Mouse (Mus musculus) midbrain, embryonic 16.5 days (tissue): ENCODE data around the gene Arih1. TPM values are rescaled to one million over a fixed set of nuclear protein-coding genes. Genes with fewer than 3 reads are reported as not detected.

Experiments used
- ATAC-seq: fragments of 200-750 bp; cut with Nextera tagmentation; 2 replicates; pipeline ENCODE4 v1.8.0; 2017; ENCODE audit warnings: moderate TSS enrichment
- H3K27ac ChIP-seq: fragments of 300-500 bp; sonication (generic); 2 replicates; pipeline ENCODE4 v1.5.1; 2014; ENCODE audit warnings: mild to moderate bottlenecking, low read length, mixed read lengths
- H3K27me3 ChIP-seq: fragments of 300-500 bp; sonication (generic); 2 replicates; pipeline ENCODE4 v1.6.1; 2014; ENCODE audit warnings: low read depth, low read length, mixed read lengths; ENCODE audit not compliant: control insufficient read depth, insufficient read depth
- H3K36me3 ChIP-seq: fragments of 300-500 bp; sonication (generic); 2 replicates; pipeline ENCODE4 v1.6.1; 2014; ENCODE audit warnings: mild to moderate bottlenecking, low read length, moderate library complexity, mixed read lengths; ENCODE audit not compliant: control insufficient read depth, insufficient read depth
- H3K4me1 ChIP-seq: fragments of 300-500 bp; sonication (generic); 2 replicates; pipeline ENCODE4 v1.6.1; 2014; ENCODE audit warnings: mild to moderate bottlenecking, low read length, mixed read lengths; ENCODE audit not compliant: control insufficient read depth, insufficient read depth
- H3K4me2 ChIP-seq: fragments of 300-500 bp; sonication (generic); 2 replicates; pipeline ENCODE4 v1.6.1; 2014; ENCODE audit warnings: mild to moderate bottlenecking, low read length, mixed read lengths
- H3K4me3 ChIP-seq: fragments of 300-500 bp; sonication (generic); 2 replicates; pipeline ENCODE4 v1.5.1; 2014; ENCODE audit warnings: low read depth, mild to moderate bottlenecking, low read length, moderate library complexity, mixed read lengths
- H3K9ac ChIP-seq: fragments of 300-500 bp; sonication (generic); 2 replicates; pipeline ENCODE4 v1.6.1; 2014; ENCODE audit warnings: low read depth, low read length, mixed read lengths
- H3K9me3 ChIP-seq: fragments of 300-500 bp; sonication (generic); replicated peaks from 2 replicates; pipeline ENCODE4 v1.6.1; 2014; ENCODE audit warnings: mild to moderate bottlenecking, low read length, mixed read lengths; ENCODE audit not compliant: control insufficient read depth, poor library complexity, severe bottlenecking
- WGBS: fragments of 180-500 bp; shearing (Covaris S2); extraction: QIAGEN DNeasy Blood & Tissue Kit; methylation state at CpG from one replicate; pipeline ENCODE4 v1.1.7; 2014; 5-methylcytosine and 5-hydroxymethylcytosine counted together
- polyA plus RNA-seq: library from polyadenylated mRNA; unstranded; fragments of >200 nt; fragmentation: Nextera tagmentation; extraction: Ambion mirVana; gene quantifications from 2 replicates; pipeline ENCODE4 v1.2.1, GENCODE M21; 2015

The Arih1 gene
- polyA plus RNA-seq, 1 experiment from 2014 or later: 14.3 TPM

DNA sequence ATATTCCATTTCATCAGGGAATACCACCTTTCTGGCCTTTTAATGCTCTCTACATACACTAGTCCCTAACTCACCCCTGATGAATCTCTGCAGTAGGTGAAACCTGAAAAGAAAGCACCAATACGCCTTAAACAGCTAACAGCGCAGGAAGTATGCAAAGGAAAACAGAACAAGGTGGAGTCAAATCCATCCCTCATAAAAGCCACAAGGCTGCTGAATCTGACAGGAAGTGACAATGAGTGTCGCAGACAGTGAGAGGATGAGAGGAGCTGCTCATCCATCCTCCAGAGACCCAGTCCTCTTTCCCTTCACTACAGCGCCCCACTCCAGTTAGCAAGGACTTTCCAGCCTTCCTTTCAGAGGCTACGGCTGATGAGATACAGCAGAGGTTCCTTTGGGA lies 148.0 kb downstream of the Arih1 start:
- WGBS: 78% methylated on average over 5 of the region's 5 CpGs
- peaks cover 36% of the 10 kb centered on the region for H3K36me3 ChIP-seq
- H3K9ac ChIP-seq: no peak overlapping the region

More for the DNA sequence above, 148.0 kb downstream of the Arih1 start:
- no peak for ATAC-seq
- Histone ChIP-seq H3K4me2 (no peak overlapping the region), H3K27ac (no peak overlapping the region), H3K9me3 (no peaks in the 10 kb centered on the region), H3K4me1 (no peaks in the 10 kb centered on the region), H3K4me3 (no peak overlapping the region), H3K27me3 (no peaks in the 10 kb centered on the region)

Other genes with a start within 250 kb of the Arih1 start
- gene Adpgk, start 195.1 kb downstream of the Arih1 start, polyA plus RNA-seq: 19.7 and 21.9 TPM in 2 replicates
- gene Bbs4, start 133.1 kb downstream of the Arih1 start, polyA plus RNA-seq: 53.5 and 55.6 TPM in 2 replicates
- 60.4 and 62.4 TPM in 2 replicates for gene Hexa, start 52.9 kb upstream of the Arih1 start, polyA plus RNA-seq
- gene Tmem202, start 53.2 kb upstream of the Arih1 start, polyA plus RNA-seq: 0.94 and 0.97 TPM in 2 replicates
- gene Celf6, start 91.3 kb upstream of the Arih1 start, polyA plus RNA-seq: 64.7 and 65.0 TPM in 2 replicates
- gene Parp6, start 130.7 kb upstream of the Arih1 start, polyA plus RNA-seq: 214 and 222 TPM in 2 replicates
- 962 and 996 TPM in 2 replicates for gene Pkm, start 169.8 kb upstream of the Arih1 start, polyA plus RNA-seq
- gene Gramd2, start 193.5 kb upstream of the Arih1 start, polyA plus RNA-seq: 5.1 and 6.1 TPM in 2 replicates